Mouse (Mus musculus) embryonic fibroblast, embryonic 13.5 days (primary cell): ENCODE results near the gene Mgat4e.

ENCODE experiments used
- CTCF ChIP-seq: IDR thresholded peaks from 2 replicates; pipeline ENCODE4 v1.5.1; 2011; ENCODE audit warnings: mild to moderate bottlenecking, control low read depth, low read length, moderate library complexity, borderline replicate concordance; ENCODE audit not compliant: insufficient read depth
- POLR2A ChIP-seq: IDR thresholded peaks from 2 replicates; pipeline ENCODE4 v1.6.1; 2011; ENCODE audit warnings: low read depth, mild to moderate bottlenecking, control low read depth, low read length, moderate library complexity

- TF ChIP-seq CTCF (no peak), POLR2A (no peak)
These were observed 48.6 kb downstream of the Mgat4e start for GRCm38 (mm10) chr1:134500916-134501315.
